Mouse (Mus musculus): ENCODE data around the gene Usp48. TPM values are rescaled to one million over a fixed set of nuclear protein-coding genes. Genes with fewer than 3 reads are reported as not detected.

Gene Usp48
- polyA plus RNA-seq, 1 experiment from 2014 or later = 63.0 TPM

DNA sequence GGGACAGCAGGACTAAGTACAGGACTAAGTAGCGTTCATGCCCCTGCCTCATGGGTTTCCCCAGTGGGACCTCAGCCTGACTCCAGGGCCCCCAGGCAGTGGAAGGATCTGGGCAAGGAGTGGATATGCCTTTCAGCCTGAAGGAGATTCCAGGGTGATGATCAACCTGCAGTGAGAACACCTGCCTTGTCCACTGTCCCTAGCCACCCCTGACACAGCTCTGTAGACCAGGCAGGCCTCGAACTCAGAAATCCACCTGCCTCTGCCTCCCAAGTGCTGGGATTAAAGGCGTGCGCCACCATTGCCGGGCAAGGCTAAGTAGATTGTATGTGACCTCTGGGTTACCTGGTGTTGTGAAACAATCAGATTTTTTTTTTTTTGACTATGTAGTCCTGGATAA lies 72.2 kb downstream of the Usp48 start:
- H3K36me3 ChIP-seq = no peaks in the 10 kb centered on the region
- peak overlapping the region; percentile 91; the same call in 1 of the 2 replicates for H3K9ac ChIP-seq
- H3K27me3 ChIP-seq = no peaks in the 10 kb centered on the region
- no peak overlapping the region for H3K27ac ChIP-seq (replicated peaks)
- H3K4me1 ChIP-seq (replicated peaks) = peaks cover 55% of the 10 kb centered on the region
- no peak for ATAC-seq (ENCODE audit: low FRiP score, low read depth)
- H3K9me3 ChIP-seq = no peaks in the 10 kb centered on the region
- peak overlapping the region; percentile 83 for H3K4me3 ChIP-seq
- peak overlapping the region; percentile 69 for H3K4me2 ChIP-seq
- WGBS = 89% methylated on average over 5 of the region's 5 CpGs

DNA sequence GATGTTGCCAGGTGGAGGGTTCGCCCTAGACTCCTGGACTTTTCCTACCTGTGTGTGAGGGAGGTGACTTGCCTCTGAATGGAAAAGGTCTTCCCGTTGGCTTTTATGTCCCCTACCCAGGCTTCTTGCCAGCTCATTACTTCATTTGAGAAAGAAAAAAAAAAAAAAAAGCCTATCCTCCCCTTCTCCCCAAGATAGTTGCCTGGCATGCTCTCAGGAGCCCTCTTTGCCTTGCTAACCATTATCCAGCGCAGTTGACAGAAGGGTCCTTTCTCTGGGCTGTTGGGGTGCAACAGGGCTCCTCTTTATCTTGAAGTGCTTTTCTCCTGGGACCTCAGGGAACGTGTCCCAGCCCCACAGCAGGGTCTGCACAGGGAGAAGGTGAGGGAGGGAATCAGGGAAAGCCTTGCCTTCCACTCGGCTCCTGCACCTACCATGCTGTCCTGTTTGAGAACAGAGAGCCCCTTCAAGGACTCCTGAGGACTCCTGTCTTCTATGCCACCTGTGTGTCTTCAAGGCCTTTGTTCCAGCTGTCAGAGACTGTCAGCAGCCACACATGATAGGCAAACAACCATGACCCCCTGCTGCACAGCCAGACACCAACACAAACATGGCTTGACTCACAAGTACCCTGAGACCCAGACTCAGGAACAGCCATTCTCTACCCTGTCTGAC lies 72.9 kb downstream of the Usp48 start:
- ATAC-seq (ENCODE audit: low FRiP score, low read depth) = no peak
- H3K36me3 ChIP-seq = no peaks in the 10 kb centered on the region
- no peaks in the 10 kb centered on the region for H3K9me3 ChIP-seq
- H3K4me3 ChIP-seq = no peak overlapping the region
- WGBS = 51% methylated on average over 5 of the region's 5 CpGs
- H3K4me1 ChIP-seq (replicated peaks) = peaks cover 51% of the 10 kb centered on the region
- H3K27ac ChIP-seq (replicated peaks) = no peak overlapping the region
- no peaks in the 10 kb centered on the region for H3K27me3 ChIP-seq
- peak overlapping the region; percentile 69 for H3K4me2 ChIP-seq
- H3K9ac ChIP-seq = 0 out of 2 replicates have a peak overlapping the region, but pooled peaks have one; percentile 3

DNA sequence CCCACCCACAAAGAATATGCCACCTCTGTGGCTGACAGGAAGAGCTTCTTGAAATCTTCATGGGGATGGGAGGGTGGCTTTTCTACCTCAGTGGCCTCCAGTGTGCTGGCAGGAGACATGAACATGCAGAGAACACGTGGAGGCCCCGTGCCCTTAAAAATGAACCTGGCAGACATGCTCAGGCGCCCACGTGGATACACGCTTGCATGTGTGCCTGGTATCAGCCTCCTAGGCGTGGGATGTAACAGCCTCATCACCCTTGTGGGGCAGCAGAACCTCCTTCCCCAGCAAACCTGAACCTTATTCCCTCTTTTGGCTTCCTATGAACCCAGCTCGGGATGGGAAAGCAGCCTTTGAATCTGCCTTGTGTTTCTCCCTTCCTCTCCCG lies 73.4 kb downstream of the Usp48 start:
- ATAC-seq (ENCODE audit: low FRiP score, low read depth) = no peak
- Histone ChIP-seq H3K27ac (replicated peaks) (peak overlapping the region; percentile 44; the same call in 1 of the 2 replicates), H3K9me3 (no peaks in the 10 kb centered on the region), H3K4me2 (peak overlapping the region; percentile 69), H3K4me3 (no peak overlapping the region), H3K36me3 (no peaks in the 10 kb centered on the region), H3K9ac (no peak overlapping the region), H3K4me1 (replicated peaks) (peaks cover 47% of the 10 kb centered on the region), H3K27me3 (no peaks in the 10 kb centered on the region)
- WGBS = 64% methylated on average over 8 of the region's 8 CpGs

DNA sequence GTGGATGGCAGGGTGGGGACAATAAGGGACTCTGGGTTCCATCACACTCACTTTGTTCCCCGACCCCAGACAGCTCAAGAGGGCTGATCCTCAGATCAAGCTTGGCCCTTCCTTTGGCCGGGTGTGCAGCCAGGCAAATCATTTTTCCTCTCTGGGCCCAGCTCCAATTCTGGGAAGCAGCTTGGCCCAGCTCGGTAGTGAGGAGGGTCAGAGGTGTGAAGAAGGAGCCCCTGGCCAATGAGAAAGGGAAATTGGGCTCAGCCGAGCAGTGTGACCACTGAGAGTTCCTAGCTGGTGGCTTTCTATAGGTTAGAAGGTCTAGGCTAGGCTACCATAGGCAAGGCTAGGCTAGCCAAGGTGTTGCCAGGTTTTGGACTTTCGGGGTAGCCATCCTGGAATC lies 74.2 kb downstream of the Usp48 start:
- no peak for ATAC-seq (ENCODE audit: low FRiP score, low read depth)
- Histone ChIP-seq H3K4me1 (replicated peaks) (peaks cover 47% of the 10 kb centered on the region), H3K9ac (no peak overlapping the region), H3K27me3 (no peaks in the 10 kb centered on the region), H3K4me2 (peak overlapping the region; percentile 69), H3K4me3 (no peak overlapping the region), H3K36me3 (no peaks in the 10 kb centered on the region), H3K27ac (replicated peaks) (peak overlapping the region; percentile 44; the same call in 1 of the 2 replicates), H3K9me3 (no peaks in the 10 kb centered on the region)
- 45% methylated on average over 5 of the region's 5 CpGs for WGBS

DNA sequence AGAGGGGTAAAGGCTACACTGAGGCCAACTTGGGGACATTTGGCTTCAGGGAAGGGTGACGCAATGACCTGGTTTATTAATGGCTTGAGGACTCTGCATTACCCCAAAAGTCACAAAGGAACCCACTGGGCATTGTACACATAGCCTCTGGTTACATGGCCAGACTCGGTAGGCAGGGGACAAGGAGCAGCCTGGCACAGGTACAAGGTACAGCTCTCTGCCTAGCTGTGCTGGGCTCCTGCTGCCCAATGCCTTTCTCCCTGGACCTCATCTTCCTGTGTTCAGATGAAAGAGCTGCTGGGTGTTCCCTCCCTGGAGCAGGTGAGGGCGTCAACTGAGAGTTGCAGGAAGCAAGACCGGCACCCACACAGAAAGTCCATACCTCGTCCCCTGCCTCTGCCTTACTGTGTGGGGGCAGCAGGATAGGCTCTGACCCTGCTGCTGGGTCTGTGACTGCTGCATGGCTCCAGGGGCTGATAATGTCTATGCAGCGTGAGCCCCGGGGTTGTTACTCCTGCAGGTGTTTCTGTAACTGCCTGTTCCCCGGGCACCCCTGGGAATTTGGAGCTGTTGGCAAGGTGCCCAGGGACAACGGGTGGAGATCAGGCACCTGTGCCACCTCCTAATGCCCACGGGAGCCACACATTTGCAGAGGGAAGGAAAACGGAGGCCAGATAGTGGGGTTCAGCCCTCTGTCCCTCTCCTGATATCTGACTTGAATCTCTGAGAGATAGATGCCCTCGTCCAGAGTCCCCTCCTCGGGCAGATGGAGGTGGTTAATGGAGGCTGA lies 78.4 kb downstream of the Usp48 start:
- Histone ChIP-seq H3K4me3 (no peak overlapping the region), H3K27me3 (no peaks in the 10 kb centered on the region), H3K27ac (replicated peaks) (no peak overlapping the region), H3K9ac (no peak overlapping the region), H3K9me3 (no peaks in the 10 kb centered on the region), H3K4me2 (no peak overlapping the region), H3K4me1 (replicated peaks) (peaks cover 29% of the 10 kb centered on the region), H3K36me3 (no peaks in the 10 kb centered on the region)
- WGBS = 73% methylated on average over 13 of the region's 13 CpGs
- no peak for ATAC-seq (ENCODE audit: low FRiP score, low read depth)

DNA sequence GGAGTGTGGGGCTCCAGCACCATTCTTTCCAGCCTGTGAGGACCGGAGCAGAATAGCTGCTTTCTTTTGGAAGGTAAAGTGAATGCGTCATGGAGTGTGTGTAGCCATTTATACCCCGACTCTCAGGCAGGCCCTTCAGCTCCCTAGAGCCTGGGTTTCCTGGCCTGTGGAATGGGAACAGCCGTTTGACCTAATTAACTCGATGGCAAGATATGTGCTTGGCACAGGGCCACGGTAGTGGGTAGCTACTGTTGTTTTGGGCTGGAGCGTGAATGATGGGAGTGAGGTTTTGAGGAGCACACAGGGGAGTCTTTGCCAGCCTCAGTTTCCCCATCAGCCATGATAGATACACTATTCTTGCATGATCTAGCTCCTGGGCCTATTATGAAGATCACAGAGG lies 82.0 kb downstream of the Usp48 start:
- ATAC-seq (ENCODE audit: low FRiP score, low read depth) = no peak
- Histone ChIP-seq H3K4me2 (no peak overlapping the region), H3K27ac (replicated peaks) (no peak overlapping the region), H3K9ac (no peak overlapping the region), H3K4me3 (no peak overlapping the region), H3K36me3 (no peaks in the 10 kb centered on the region), H3K4me1 (replicated peaks) (peaks cover 30% of the 10 kb centered on the region), H3K27me3 (no peaks in the 10 kb centered on the region; the same call in 1 of the 2 replicates), H3K9me3 (no peaks in the 10 kb centered on the region)
- WGBS = 42% methylated on average over 7 of the region's 7 CpGs

DNA sequence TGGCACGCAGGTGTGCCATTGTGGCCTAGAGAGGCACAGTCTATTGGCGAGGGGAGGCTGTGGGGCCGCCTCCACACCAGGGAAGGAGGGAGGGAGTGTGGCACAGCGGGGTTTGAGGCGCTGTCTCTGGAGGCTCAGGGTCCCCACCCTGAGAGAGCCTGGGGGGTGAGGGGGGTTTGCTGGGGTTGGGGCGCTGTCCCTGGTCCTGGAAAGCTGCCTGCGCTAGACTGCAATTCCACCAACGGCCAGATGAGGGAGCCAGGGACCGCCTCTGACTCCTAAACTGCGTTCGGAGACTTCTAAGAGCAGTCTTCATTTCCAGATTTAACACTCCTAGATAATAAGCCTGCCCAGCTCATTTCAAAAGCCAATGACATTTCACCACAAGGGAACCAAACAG lies 82.5 kb downstream of the Usp48 start:
- H3K4me2 ChIP-seq = no peak overlapping the region
- ATAC-seq (ENCODE audit: low FRiP score, low read depth) = no peak
- H3K36me3 ChIP-seq = no peaks in the 10 kb centered on the region
- H3K9ac ChIP-seq = no peak overlapping the region
- H3K4me3 ChIP-seq = no peak overlapping the region
- no peaks in the 10 kb centered on the region for H3K9me3 ChIP-seq
- H3K27me3 ChIP-seq = no peaks in the 10 kb centered on the region; the same call in 1 of the 2 replicates
- WGBS = 8% methylated on average over 11 of the region's 11 CpGs
- H3K4me1 ChIP-seq (replicated peaks) = peaks cover 35% of the 10 kb centered on the region
- H3K27ac ChIP-seq (replicated peaks) = no peak overlapping the region

DNA sequence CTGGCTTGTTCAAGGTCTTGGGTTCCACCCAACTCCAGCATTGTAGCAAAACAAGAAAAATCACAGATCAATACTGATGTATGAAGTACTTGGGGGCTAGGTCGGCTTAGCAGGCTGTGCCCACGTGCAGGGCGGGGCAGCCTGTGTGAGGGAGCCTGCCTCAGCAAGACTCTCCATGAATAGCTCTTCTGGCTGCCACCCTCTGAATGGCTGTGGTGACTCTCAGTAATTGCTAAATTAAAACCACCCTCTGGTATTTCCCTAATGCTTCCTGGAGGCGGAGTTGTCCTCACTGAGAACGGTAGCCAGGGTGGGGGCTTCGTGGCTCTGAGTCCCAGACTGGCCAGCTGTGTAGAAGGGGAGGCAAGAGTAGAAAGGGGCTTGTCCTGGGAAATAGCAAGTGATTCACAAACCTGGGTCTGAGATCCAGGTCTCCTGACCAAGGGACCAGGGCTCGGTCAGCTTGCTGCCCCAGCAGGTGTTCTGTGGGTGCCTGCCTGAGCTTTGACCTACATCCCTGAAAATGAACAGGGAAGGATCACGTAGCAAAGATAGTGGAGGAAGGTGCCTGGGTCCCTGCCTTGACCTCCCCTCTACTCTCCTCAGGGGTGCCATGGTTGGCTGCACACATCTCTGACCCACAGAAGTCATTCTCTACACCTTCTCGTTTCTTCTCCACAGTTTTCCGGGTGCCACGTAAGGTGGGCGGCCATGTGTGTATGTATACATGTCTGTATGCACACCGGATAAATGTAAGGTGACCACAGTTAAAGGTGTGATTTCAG lies 83.3 kb downstream of the Usp48 start:
- H3K9me3 ChIP-seq = no peaks in the 10 kb centered on the region
- no peak overlapping the region for H3K9ac ChIP-seq
- 69% methylated on average over 13 of the region's 13 CpGs for WGBS
- no peaks in the 10 kb centered on the region; the same call in 1 of the 2 replicates for H3K27me3 ChIP-seq
- peaks cover 43% of the 10 kb centered on the region for H3K4me1 ChIP-seq (replicated peaks)
- H3K36me3 ChIP-seq = no peaks in the 10 kb centered on the region
- H3K27ac ChIP-seq (replicated peaks) = no peak overlapping the region
- ATAC-seq (ENCODE audit: low FRiP score, low read depth) = no peak
- H3K4me2 ChIP-seq = no peak overlapping the region
- no peak overlapping the region for H3K4me3 ChIP-seq

DNA sequence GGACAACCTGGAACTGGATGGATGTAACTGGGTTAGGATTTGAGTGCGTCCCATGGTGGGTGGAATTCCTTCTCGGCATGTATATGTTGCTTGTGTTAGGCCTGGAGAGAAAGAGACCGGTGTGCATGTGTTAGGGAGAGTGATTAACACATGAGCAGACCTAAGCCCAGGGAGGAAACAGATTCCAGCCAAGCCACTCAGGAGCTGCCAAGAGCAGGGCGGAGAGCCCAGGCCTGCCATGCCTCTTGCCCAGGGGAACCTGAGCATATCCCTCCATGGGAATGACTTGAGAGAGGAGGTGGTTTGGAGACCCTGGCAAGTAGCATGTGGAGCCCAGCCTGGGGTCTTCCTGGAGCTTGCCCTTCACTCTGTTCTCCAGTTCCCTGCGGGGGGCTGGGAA lies 84.4 kb downstream of the Usp48 start:
- no peak overlapping the region for H3K9ac ChIP-seq
- H3K27me3 ChIP-seq = no peaks in the 10 kb centered on the region; the same call in 1 of the 2 replicates
- H3K27ac ChIP-seq (replicated peaks) = no peak overlapping the region
- H3K4me1 ChIP-seq (replicated peaks) = peaks cover 48% of the 10 kb centered on the region
- no peak for ATAC-seq (ENCODE audit: low FRiP score, low read depth)
- 82% methylated on average over 5 of the region's 5 CpGs for WGBS
- H3K9me3 ChIP-seq = no peaks in the 10 kb centered on the region
- no peak overlapping the region for H3K4me2 ChIP-seq
- no peaks in the 10 kb centered on the region for H3K36me3 ChIP-seq
- no peak overlapping the region for H3K4me3 ChIP-seq

DNA sequence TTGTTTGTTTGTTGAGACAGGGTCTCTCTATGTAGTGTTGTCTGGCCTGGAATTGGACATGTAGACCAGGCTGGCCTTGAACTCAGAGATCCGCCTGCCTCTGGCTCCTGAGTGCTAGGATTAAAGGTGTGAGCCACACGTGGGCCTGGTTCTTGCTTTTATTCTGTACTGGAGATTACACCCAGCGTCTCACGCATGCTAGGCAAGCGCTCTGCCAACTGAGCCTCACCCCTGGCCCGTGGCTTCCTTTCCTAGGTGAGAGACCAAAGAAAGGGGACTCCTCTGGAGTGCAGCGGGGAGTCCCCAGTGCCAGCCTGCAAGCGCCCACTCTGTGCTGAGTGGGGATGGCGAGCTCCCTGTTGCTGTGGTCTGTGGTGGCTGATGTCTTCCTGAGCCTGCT lies 85.0 kb downstream of the Usp48 start:
- ATAC-seq (ENCODE audit: low FRiP score, low read depth) = no peak

DNA sequence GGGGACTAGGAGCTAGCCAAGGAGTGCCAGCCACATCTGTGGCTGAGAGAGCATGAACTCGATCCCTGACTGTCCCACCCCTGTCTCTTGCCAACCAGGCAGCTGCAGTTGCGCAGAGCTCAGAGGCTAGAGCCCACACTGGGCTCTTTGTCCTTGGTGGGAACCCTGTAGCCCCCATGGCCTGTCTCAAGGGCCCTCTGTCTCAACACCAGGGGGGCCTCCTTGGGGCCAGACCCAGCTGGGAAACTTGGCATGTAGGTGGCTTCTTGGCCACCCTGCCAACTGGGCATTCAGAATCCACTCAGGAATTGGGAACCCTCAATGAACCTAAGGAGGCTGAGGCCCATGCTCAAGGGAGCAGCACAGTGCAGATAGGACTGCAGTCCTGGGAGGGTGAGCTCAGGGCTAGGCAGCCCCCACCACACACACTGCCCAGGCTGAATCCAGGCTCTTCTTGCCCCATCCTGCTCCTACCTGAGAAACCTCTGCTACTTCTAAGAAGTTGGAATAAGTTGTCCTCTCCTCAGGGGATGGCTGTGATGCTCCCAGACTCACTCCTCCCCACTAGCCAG lies 86.5 kb downstream of the Usp48 start:
- Histone ChIP-seq H3K27me3 (no peaks in the 10 kb centered on the region; the same call in 1 of the 2 replicates), H3K4me2 (0 out of 2 replicates have a peak overlapping the region, but pooled peaks have one; percentile 73), H3K9me3 (no peaks in the 10 kb centered on the region), H3K9ac (no peak overlapping the region), H3K4me1 (replicated peaks) (peaks cover 52% of the 10 kb centered on the region), H3K36me3 (no peaks in the 10 kb centered on the region), H3K27ac (replicated peaks) (peak overlapping the region; percentile 78), H3K4me3 (no peak overlapping the region)
- 67% methylated on average over 2 of the region's 2 CpGs for WGBS
- peak; percentile 32 for ATAC-seq (ENCODE audit: low FRiP score, low read depth)

More for the DNA sequence above, 85.0 kb downstream of the Usp48 start:
- no peak overlapping the region for H3K4me2 ChIP-seq
- H3K9ac ChIP-seq = no peak overlapping the region
- H3K27ac ChIP-seq (replicated peaks) = no peak overlapping the region
- WGBS = 83% methylated on average over 9 of the region's 9 CpGs
- no peaks in the 10 kb centered on the region for H3K36me3 ChIP-seq
- no peaks in the 10 kb centered on the region for H3K9me3 ChIP-seq
- no peaks in the 10 kb centered on the region; the same call in 1 of the 2 replicates for H3K27me3 ChIP-seq
- H3K4me1 ChIP-seq (replicated peaks) = peaks cover 52% of the 10 kb centered on the region
- H3K4me3 ChIP-seq = no peak overlapping the region
